16 mouse cellular contexts compared by ENCODE assay signal in the genomic region with DNA sequence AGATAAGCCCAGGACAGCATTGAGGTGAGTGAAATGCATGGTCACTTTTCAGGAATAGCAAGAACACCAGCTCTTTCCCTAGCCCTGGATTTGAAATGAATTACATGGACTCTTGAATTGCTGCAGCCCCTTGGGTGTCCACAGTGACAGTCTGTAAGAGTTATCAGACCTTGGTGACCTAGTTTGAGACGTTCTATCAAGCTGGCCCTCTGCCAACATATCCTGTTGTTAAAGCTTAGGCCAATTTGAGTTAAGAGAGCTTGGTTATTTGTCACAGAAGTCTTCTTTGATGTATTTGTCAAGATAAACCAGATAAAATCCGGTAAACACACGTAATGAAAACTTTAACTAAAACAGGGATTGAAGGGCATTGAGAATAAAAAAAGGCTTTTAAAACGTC.
"Had no signal": no experiment of that assay in that cellular context is flagged by ENCODE, and none has a peak within 500 bp of the region (broad histone marks: within the 10 kb centered on the region; RNA-seq: fewer than 3 reads in every experiment).

No protein-coding gene starts in this region.

- H3K36me3 ChIP-seq: limb, embryonic 13.5 days; liver, embryonic 15.5 days; midbrain, embryonic 12.5 days; neural tube, embryonic 12.5 days had no signal

- H3K4me3 ChIP-seq: limb, embryonic 13.5 days; liver, embryonic 15.5 days; megakaryocyte, embryonic 14.5 days; midbrain, embryonic 12.5 days; neural tube, embryonic 12.5 days had no signal

- H3K27ac ChIP-seq: limb, embryonic 13.5 days; liver, embryonic 15.5 days; macrophage; midbrain, embryonic 12.5 days; neural tube, embryonic 12.5 days had no signal

- H3K4me2 ChIP-seq: limb, embryonic 13.5 days; liver, embryonic 11.5 days; liver, embryonic 15.5 days; lung, embryonic 14.5 days; midbrain, embryonic 12.5 days; neural tube, embryonic 12.5 days had no signal

- H3K9me3 ChIP-seq: limb, embryonic 13.5 days; liver, embryonic 15.5 days; midbrain, embryonic 12.5 days; neural tube, embryonic 12.5 days had no signal

- H3K9ac ChIP-seq: limb, embryonic 13.5 days; liver, embryonic 15.5 days; lung, embryonic 14.5 days; midbrain, embryonic 12.5 days; neural tube, embryonic 12.5 days had no signal

- H3K27me3 ChIP-seq: limb, embryonic 13.5 days; liver, embryonic 15.5 days; megakaryocyte, embryonic 14.5 days; midbrain, embryonic 12.5 days; neural tube, embryonic 12.5 days had no signal

- DNase-seq: kidney, adult 18-20 months; kidney, postnatal 10 days; kidney, postnatal 4 days; left cerebral cortex, postnatal 4 days; lung, embryonic 14.5 days; lung, postnatal 14 days; right cerebral cortex, adult 18-20 months; right cerebral cortex, postnatal 25 days; thymus, postnatal 36 days had no signal

- H3K4me1 ChIP-seq: limb, embryonic 13.5 days; liver, embryonic 15.5 days; megakaryocyte, embryonic 14.5 days; neural tube, embryonic 12.5 days had no signal
